Mouse (Mus musculus): ENCODE measurements at regions not wholly inside any gene's neighbourhood (a gene's known extent, or its start where the extent isn't known, plus 50 kb on each side); places are given as distances from the start of the nearest gene placed in this dataset.

- H3K9me3 ChIP-seq (ENCODE audit: control insufficient read depth, low read length): no peaks in the 10 kb centered on the region
- H3K27me3 ChIP-seq (replicated peaks; ENCODE audit: control insufficient read depth, insufficient read depth, low read length): no peaks in the 10 kb centered on the region
- WGBS: 76% methylated on average over 2 of the region's 2 CpGs
- H3K36me3 ChIP-seq (ENCODE audit: control insufficient read depth, insufficient read depth, low read length): no peaks in the 10 kb centered on the region
- no peaks in the 10 kb centered on the region for H3K4me1 ChIP-seq (ENCODE audit: control insufficient read depth, insufficient read depth, low read length)
- H3K4me3 ChIP-seq (ENCODE audit: low read length): no peak overlapping the region
- no peak overlapping the region for H3K27ac ChIP-seq (ENCODE audit: low read length)
- no peak overlapping the region for H3K9ac ChIP-seq (ENCODE audit: low read depth, low read length)
- no peak for ATAC-seq
- H3K4me2 ChIP-seq (ENCODE audit: low read depth, low read length): no peak overlapping the region
These were observed 1492.0 kb upstream of the Zeb2 start for GRCm38 (mm10) chr2:46609217-46609616.

- no peaks in the 10 kb centered on the region for H3K9me3 ChIP-seq (ENCODE audit: control insufficient read depth, low read length)
- no peak for ATAC-seq
- no peaks in the 10 kb centered on the region for H3K4me1 ChIP-seq (ENCODE audit: control insufficient read depth, insufficient read depth, low read length)
- 31% methylated on average over 2 of the region's 2 CpGs for WGBS
- H3K27me3 ChIP-seq (replicated peaks; ENCODE audit: control insufficient read depth, insufficient read depth, low read length): no peaks in the 10 kb centered on the region
- no peak overlapping the region for H3K4me3 ChIP-seq (ENCODE audit: low read length)
- no peak overlapping the region for H3K27ac ChIP-seq (ENCODE audit: low read length)
- H3K36me3 ChIP-seq (ENCODE audit: control insufficient read depth, insufficient read depth, low read length): no peaks in the 10 kb centered on the region
- no peak overlapping the region for H3K4me2 ChIP-seq (ENCODE audit: low read depth, low read length)
- no peak overlapping the region for H3K9ac ChIP-seq (ENCODE audit: low read depth, low read length)
These were observed 1464.6 kb upstream of the Zeb2 start for GRCm38 (mm10) chr2:46581773-46582172.

- 92% methylated on average over 2 of the region's 2 CpGs for WGBS
- ATAC-seq: no peak
- H3K4me2 ChIP-seq (ENCODE audit: low read depth, low read length): no peak overlapping the region
These were observed 1453.2 kb upstream of the Zeb2 start for GRCm38 (mm10) chr2:46570416-46570815.

GRCm38 (mm10) chr2:46533395-46533794 lies 1416.2 kb upstream of the Zeb2 start:
- Histone ChIP-seq H3K4me3 (ENCODE audit: low read length) (no peak overlapping the region), H3K27ac (ENCODE audit: low read length) (no peak overlapping the region), H3K4me1 (ENCODE audit: control insufficient read depth, insufficient read depth, low read length) (no peaks in the 10 kb centered on the region), H3K36me3 (ENCODE audit: control insufficient read depth, insufficient read depth, low read length) (no peaks in the 10 kb centered on the region), H3K9ac (ENCODE audit: low read depth, low read length) (no peak overlapping the region), H3K9me3 (ENCODE audit: control insufficient read depth, low read length) (no peaks in the 10 kb centered on the region), H3K4me2 (ENCODE audit: low read depth, low read length) (no peak overlapping the region), H3K27me3 (replicated peaks; ENCODE audit: control insufficient read depth, insufficient read depth, low read length) (no peaks in the 10 kb centered on the region)
- WGBS: 58% methylated on average over 1 of the region's 1 CpGs
- ATAC-seq: no peak

More at GRCm38 (mm10) chr2:46570416-46570815, 1453.2 kb upstream of the Zeb2 start:
- H3K9ac ChIP-seq (ENCODE audit: low read depth, low read length): no peak overlapping the region
- H3K4me3 ChIP-seq (ENCODE audit: low read length): no peak overlapping the region
- no peak overlapping the region for H3K27ac ChIP-seq (ENCODE audit: low read length)
- no peaks in the 10 kb centered on the region for H3K36me3 ChIP-seq (ENCODE audit: control insufficient read depth, insufficient read depth, low read length)
- H3K4me1 ChIP-seq (ENCODE audit: control insufficient read depth, insufficient read depth, low read length): no peaks in the 10 kb centered on the region
- H3K27me3 ChIP-seq (replicated peaks; ENCODE audit: control insufficient read depth, insufficient read depth, low read length): no peaks in the 10 kb centered on the region
- no peaks in the 10 kb centered on the region for H3K9me3 ChIP-seq (ENCODE audit: control insufficient read depth, low read length)

GRCm38 (mm10) chr2:46530686-46531085 lies 1413.5 kb upstream of the Zeb2 start:
- no peak overlapping the region for H3K27ac ChIP-seq (ENCODE audit: low read length)
- H3K4me3 ChIP-seq (ENCODE audit: low read length): no peak overlapping the region
- H3K36me3 ChIP-seq (ENCODE audit: control insufficient read depth, insufficient read depth, low read length): no peaks in the 10 kb centered on the region
- no peaks in the 10 kb centered on the region for H3K27me3 ChIP-seq (replicated peaks; ENCODE audit: control insufficient read depth, insufficient read depth, low read length)
- H3K9me3 ChIP-seq (ENCODE audit: control insufficient read depth, low read length): no peaks in the 10 kb centered on the region
- 85% methylated on average over 1 of the region's 1 CpGs for WGBS
- H3K4me2 ChIP-seq (ENCODE audit: low read depth, low read length): no peak overlapping the region
- no peaks in the 10 kb centered on the region for H3K4me1 ChIP-seq (ENCODE audit: control insufficient read depth, insufficient read depth, low read length)
- ATAC-seq: no peak
- no peak overlapping the region for H3K9ac ChIP-seq (ENCODE audit: low read depth, low read length)

- Histone ChIP-seq H3K4me1 (ENCODE audit: control insufficient read depth, insufficient read depth, low read length) (no peaks in the 10 kb centered on the region), H3K27ac (ENCODE audit: low read length) (no peak overlapping the region), H3K9me3 (ENCODE audit: control insufficient read depth, low read length) (no peaks in the 10 kb centered on the region), H3K27me3 (replicated peaks; ENCODE audit: control insufficient read depth, insufficient read depth, low read length) (no peaks in the 10 kb centered on the region), H3K4me2 (ENCODE audit: low read depth, low read length) (no peak overlapping the region), H3K4me3 (ENCODE audit: low read length) (no peak overlapping the region), H3K9ac (ENCODE audit: low read depth, low read length) (no peak overlapping the region), H3K36me3 (ENCODE audit: control insufficient read depth, insufficient read depth, low read length) (no peaks in the 10 kb centered on the region)
- 39% methylated on average over 4 of the region's 4 CpGs for WGBS
- no peak for ATAC-seq
These were observed 1408.0 kb upstream of the Zeb2 start for GRCm38 (mm10) chr2:46525223-46525622.

GRCm38 (mm10) chr2:46524625-46525024 lies 1407.4 kb upstream of the Zeb2 start:
- Histone ChIP-seq H3K4me2 (ENCODE audit: low read depth, low read length) (no peak overlapping the region), H3K36me3 (ENCODE audit: control insufficient read depth, insufficient read depth, low read length) (no peaks in the 10 kb centered on the region), H3K27ac (ENCODE audit: low read length) (no peak overlapping the region), H3K27me3 (replicated peaks; ENCODE audit: control insufficient read depth, insufficient read depth, low read length) (no peaks in the 10 kb centered on the region), H3K4me1 (ENCODE audit: control insufficient read depth, insufficient read depth, low read length) (no peaks in the 10 kb centered on the region), H3K4me3 (ENCODE audit: low read length) (no peak overlapping the region), H3K9ac (ENCODE audit: low read depth, low read length) (no peak overlapping the region), H3K9me3 (ENCODE audit: control insufficient read depth, low read length) (no peaks in the 10 kb centered on the region)
- ATAC-seq: no peak
- 36% methylated on average over 6 of the region's 6 CpGs for WGBS

- Histone ChIP-seq H3K36me3 (ENCODE audit: control insufficient read depth, insufficient read depth, low read length) (no peaks in the 10 kb centered on the region), H3K9ac (ENCODE audit: low read depth, low read length) (no peak overlapping the region), H3K4me2 (ENCODE audit: low read depth, low read length) (no peak overlapping the region), H3K4me3 (ENCODE audit: low read length) (no peak overlapping the region), H3K27me3 (replicated peaks; ENCODE audit: control insufficient read depth, insufficient read depth, low read length) (no peaks in the 10 kb centered on the region), H3K27ac (ENCODE audit: low read length) (no peak overlapping the region), H3K9me3 (ENCODE audit: control insufficient read depth, low read length) (no peaks in the 10 kb centered on the region), H3K4me1 (ENCODE audit: control insufficient read depth, insufficient read depth, low read length) (no peaks in the 10 kb centered on the region)
- ATAC-seq: peak; percentile 71
- 42% methylated on average over 5 of the region's 5 CpGs for WGBS
These were observed 1404.2 kb upstream of the Zeb2 start for GRCm38 (mm10) chr2:46521147-46521965.

- Histone ChIP-seq H3K4me1 (ENCODE audit: control insufficient read depth, insufficient read depth, low read length) (no peaks in the 10 kb centered on the region), H3K4me2 (ENCODE audit: low read depth, low read length) (no peak overlapping the region), H3K27me3 (replicated peaks; ENCODE audit: control insufficient read depth, insufficient read depth, low read length) (no peaks in the 10 kb centered on the region), H3K9me3 (ENCODE audit: control insufficient read depth, low read length) (no peaks in the 10 kb centered on the region), H3K4me3 (ENCODE audit: low read length) (no peak overlapping the region), H3K27ac (ENCODE audit: low read length) (no peak overlapping the region), H3K36me3 (ENCODE audit: control insufficient read depth, insufficient read depth, low read length) (no peaks in the 10 kb centered on the region), H3K9ac (ENCODE audit: low read depth, low read length) (no peak overlapping the region)
- WGBS: 21% methylated on average over 2 of the region's 2 CpGs
- no peak for ATAC-seq
These were observed 1395.2 kb upstream of the Zeb2 start for GRCm38 (mm10) chr2:46512237-46513028.
